ENCODE assay signal across 8 mouse cellular contexts in the genomic region with DNA sequence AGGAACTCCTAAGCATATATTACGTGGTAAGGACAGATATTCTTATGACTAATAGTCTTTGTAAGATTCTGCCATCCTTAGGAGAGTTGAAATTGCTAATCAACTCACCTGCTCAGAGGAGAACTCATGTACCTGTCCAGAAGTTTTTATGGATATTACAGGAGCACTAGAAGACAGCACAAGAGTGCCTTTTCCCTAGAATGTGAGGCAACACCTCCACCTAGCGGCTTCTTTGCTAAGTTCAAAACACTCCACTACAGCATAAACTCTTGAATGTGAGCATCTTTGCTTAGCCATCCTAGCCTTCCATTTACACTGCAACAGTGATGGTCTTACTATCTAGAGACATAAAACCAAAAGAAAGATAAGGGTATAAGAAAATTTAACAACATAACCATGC.
DNase-seq lines count a peak whose midpoint lies in the region; ATAC-seq and TF ChIP-seq lines count a peak whose summit lies in the region.

No protein-coding gene starts in this region.

- no peaks in the 10 kb centered on the region for H3K27me3 ChIP-seq in kidney, adult 2 months (replicated peaks; ENCODE audit: control insufficient read depth, insufficient read depth, low read length)
- no peaks in the 10 kb centered on the region for H3K27me3 ChIP-seq in kidney, embryonic 15.5 days
- no peaks in the 10 kb centered on the region; the same call in 1 of the 2 replicates for H3K27me3 ChIP-seq in hindbrain, embryonic 16.5 days (replicated peaks; ENCODE audit: control insufficient read depth, insufficient read depth, low read length)
- H3K27me3 ChIP-seq in neural tube, embryonic 11.5 days (ENCODE audit: control insufficient read depth, insufficient read depth, low read length): no peaks in the 10 kb centered on the region

- DNase-seq in kidney, adult 2 months: peak; percentile 33
- peak; percentile 58 for DNase-seq in R1 (ENCODE audit: low read depth, low spot score)
- DNase-seq in embryo, embryonic 9.5 days (ENCODE audit: extremely low spot score): peak; percentile 63
- DNase-seq in left cerebral cortex, adult 2 months (ENCODE audit: extremely low spot score in 1 of 2, low spot score in 2 of 2): peak; percentile 67 to 75
- DNase-seq in neural tube, embryonic 11.5 days (ENCODE audit: low spot score): peak; percentile 74
- no peak for DNase-seq in natural killer cell, adult 2 months (ENCODE audit: low spot score in 2 of 2)

- TF ChIP-seq CTCF in kidney, adult 2 months (conservative IDR thresholded peaks at IDR 0.05; ENCODE audit: insufficient read depth, insufficient read length, low read depth, low read length): 0 out of 2 replicates have a peak, but pooled peaks have one; percentile 7
- TF ChIP-seq CTCF in left cerebral cortex, adult 2 months (IDR thresholded peaks at IDR 0.05): peak; percentile 74

- intact Hi-C loops in left cerebral cortex, adult 2 months (cut with DNase I): loop anchor here (5.0 to 10.0 kb wide), 5 partner anchors 321 to 1999 kb away; no protein-coding TSS in a partner anchor

- no peaks in the 10 kb centered on the region for H3K4me1 ChIP-seq in kidney, adult 2 months (ENCODE audit: control insufficient read depth, insufficient read depth, low read length)
- H3K4me1 ChIP-seq in kidney, embryonic 15.5 days: no peaks in the 10 kb centered on the region
- no peaks in the 10 kb centered on the region for H3K4me1 ChIP-seq in hindbrain, embryonic 16.5 days (ENCODE audit: control insufficient read depth, insufficient read depth, low read depth, low read length)
- no peaks in the 10 kb centered on the region for H3K4me1 ChIP-seq in neural tube, embryonic 11.5 days (ENCODE audit: control insufficient read depth, insufficient read depth, low read length)

- no peaks in the 10 kb centered on the region for H3K9me3 ChIP-seq in kidney, embryonic 15.5 days (replicated peaks)
- no peaks in the 10 kb centered on the region for H3K9me3 ChIP-seq in hindbrain, embryonic 16.5 days (ENCODE audit: control insufficient read depth, low read length)
- no peaks in the 10 kb centered on the region for H3K9me3 ChIP-seq in neural tube, embryonic 11.5 days (ENCODE audit: control insufficient read depth, low read length)

- TF ChIP-seq POLR2A in kidney, adult 2 months (IDR thresholded peaks at IDR 0.05; ENCODE audit: low read depth, low read length): no peak

- no peaks in the 10 kb centered on the region for H3K36me3 ChIP-seq in kidney, adult 2 months (ENCODE audit: control insufficient read depth, insufficient read depth, low read length)
- H3K36me3 ChIP-seq in kidney, embryonic 15.5 days: no peaks in the 10 kb centered on the region
- no peaks in the 10 kb centered on the region for H3K36me3 ChIP-seq in hindbrain, embryonic 16.5 days (ENCODE audit: control insufficient read depth, insufficient read depth, low read length)
- H3K36me3 ChIP-seq in neural tube, embryonic 11.5 days (ENCODE audit: control insufficient read depth, insufficient read depth, low read length): no peaks in the 10 kb centered on the region

- H3K4me3 ChIP-seq in kidney, adult 2 months (ENCODE audit: insufficient read depth, low read depth, low read length): no peak overlapping the region
- no peak overlapping the region for H3K4me3 ChIP-seq in kidney, embryonic 15.5 days (replicated peaks)
- no peak overlapping the region for H3K4me3 ChIP-seq in hindbrain, embryonic 16.5 days (ENCODE audit: low read length)
- H3K4me3 ChIP-seq in left cerebral cortex, adult 2 months: no peak overlapping the region
- no peak overlapping the region for H3K4me3 ChIP-seq in neural tube, embryonic 11.5 days (ENCODE audit: low read depth, low read length)

- H3K27ac ChIP-seq in kidney, adult 2 months (ENCODE audit: insufficient read depth, low read depth, low read length): no peak overlapping the region
- H3K27ac ChIP-seq in kidney, embryonic 15.5 days: no peak overlapping the region
- H3K27ac ChIP-seq in hindbrain, embryonic 16.5 days (ENCODE audit: low read depth, low read length): no peak overlapping the region
- no peak overlapping the region for H3K27ac ChIP-seq in left cerebral cortex, adult 2 months
- H3K27ac ChIP-seq in neural tube, embryonic 11.5 days (ENCODE audit: low read depth, low read length): no peak overlapping the region

- no peak for ATAC-seq in kidney, embryonic 15.5 days (replicated peaks; ENCODE audit: low FRiP score)
- peak; percentile 87 for ATAC-seq in hindbrain, embryonic 16.5 days
- ATAC-seq in neural tube, embryonic 11.5 days (ENCODE audit: insufficient read depth, low FRiP score, low TSS enrichment): peak; percentile 63; the same call in 1 of the 2 replicates

- WGBS in kidney, adult 2 months: 40% methylated on average over 2 of the region's 2 CpGs
- WGBS in kidney, embryonic 15.5 days: 40% methylated on average over 2 of the region's 2 CpGs
- WGBS in hindbrain, embryonic 16.5 days: 33% methylated on average over 2 of the region's 2 CpGs
- 45% methylated on average over 2 of the region's 2 CpGs for WGBS in neural tube, embryonic 11.5 days

- no peak overlapping the region for H3K9ac ChIP-seq in kidney, embryonic 15.5 days
- no peak overlapping the region for H3K9ac ChIP-seq in hindbrain, embryonic 16.5 days (ENCODE audit: low read depth, low read length)
- no peak overlapping the region for H3K9ac ChIP-seq in neural tube, embryonic 11.5 days (ENCODE audit: low read length)

- H3K4me2 ChIP-seq in kidney, embryonic 15.5 days: no peak overlapping the region
- no peak overlapping the region for H3K4me2 ChIP-seq in hindbrain, embryonic 16.5 days (ENCODE audit: low read length)
- H3K4me2 ChIP-seq in neural tube, embryonic 11.5 days (ENCODE audit: low read depth): no peak overlapping the region

Comparison
In these comparisons a context has a peak if more than half of its experiments do, and no peak if none do; other contexts are left out.
1. DNase-seq: peak in kidney, adult 2 months (single experiment), R1 (single experiment), embryo, embryonic 9.5 days (single experiment), left cerebral cortex, adult 2 months (2 of 2) and neural tube, embryonic 11.5 days (single experiment); none in natural killer cell, adult 2 months (0 of 2).